Mouse (Mus musculus) midbrain, embryonic 14.5 days (tissue): ENCODE measurements around the gene Cit. TPM values are rescaled to one million over a fixed set of nuclear protein-coding genes. Genes with fewer than 3 reads are reported as not detected.

Experiments
- ATAC-seq: fragments of 200-750 bp; cut with Nextera tagmentation; 2 replicates; pipeline ENCODE4 v1.8.0; 2017; ENCODE audit warnings: moderate number of reproducible peaks, moderate library complexity; ENCODE audit not compliant: low FRiP score, low TSS enrichment
- DNase-seq: peaks from one replicate; pipeline ENCODE4 v3.0.0-alpha.2; 2015
- H3K27ac ChIP-seq: fragments of 300-500 bp; sonication (generic); replicated peaks from 2 replicates; pipeline ENCODE4 v1.5.1; 2014; ENCODE audit warnings: mild to moderate bottlenecking, low read depth, low read length, moderate library complexity
- H3K27me3 ChIP-seq: fragments of 300-500 bp; sonication (generic); 2 replicates; pipeline ENCODE4 v1.6.1; 2014; ENCODE audit warnings: low read length, control low read depth, mixed read lengths; ENCODE audit not compliant: control insufficient read depth, insufficient read depth
- H3K36me3 ChIP-seq: fragments of 300-500 bp; sonication (generic); 2 replicates; pipeline ENCODE4 v1.6.1; 2014; ENCODE audit warnings: low read length, control low read depth; ENCODE audit not compliant: control insufficient read depth, insufficient read depth
- H3K4me1 ChIP-seq: fragments of 300-500 bp; sonication (generic); 2 replicates; pipeline ENCODE4 v1.6.1; 2014; ENCODE audit warnings: mild to moderate bottlenecking, antibody characterized with exemption, low read length, control low read depth; ENCODE audit not compliant: control insufficient read depth, insufficient read depth
- H3K4me2 ChIP-seq: fragments of 300-500 bp; sonication (generic); 2 replicates; pipeline ENCODE4 v1.6.1; 2014; ENCODE audit warnings: mild to moderate bottlenecking, low read length, moderate library complexity
- H3K4me3 ChIP-seq: fragments of 300-500 bp; sonication (generic); replicated peaks from 2 replicates; pipeline ENCODE4 v1.5.1; 2014; ENCODE audit warnings: low read depth, low read length
- H3K9ac ChIP-seq: fragments of 300-500 bp; sonication (generic); replicated peaks from 2 replicates; pipeline ENCODE4 v1.6.1; 2014; ENCODE audit warnings: mild to moderate bottlenecking, low read length, moderate library complexity
- H3K9me3 ChIP-seq: fragments of 300-500 bp; sonication (generic); 2 replicates; pipeline ENCODE4 v1.6.1; 2016; ENCODE audit warnings: low read length, control low read depth, mixed read lengths; ENCODE audit not compliant: control insufficient read depth
- WGBS: fragments of 180-500 bp; shearing (Covaris S2); extraction: QIAGEN DNeasy Blood & Tissue Kit; methylation state at CpG from one replicate; pipeline ENCODE4 v1.1.7; 2014; 5-methylcytosine and 5-hydroxymethylcytosine counted together
- polyA plus RNA-seq: library from polyadenylated mRNA; unstranded; fragments of >200 nt; fragmentation: Nextera tagmentation; extraction: Ambion mirVana; gene quantifications from 2 replicates; pipeline ENCODE4 v1.2.1, GENCODE M21; 2014

The Cit gene
- polyA plus RNA-seq, 1 experiment from 2014 or later, result 17.0 TPM

DNA sequence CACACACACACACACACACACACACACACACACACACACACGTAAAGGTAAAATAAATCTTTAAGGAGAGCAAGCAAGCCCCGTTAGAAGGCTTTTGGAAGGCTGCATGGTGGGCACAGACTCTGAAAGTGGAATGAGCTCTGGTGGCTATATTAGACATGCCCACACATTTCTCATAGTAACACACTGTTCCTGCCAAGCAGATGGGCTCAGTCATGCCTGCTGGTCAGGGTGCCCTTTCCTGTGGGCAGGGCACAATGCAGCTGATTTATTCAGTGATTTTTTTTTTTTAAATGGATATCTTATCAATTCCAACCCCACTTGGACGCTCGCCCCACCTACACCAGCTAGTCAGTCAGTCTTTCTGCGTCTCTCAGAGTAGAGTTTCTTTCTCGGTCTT, 109.0 kb downstream of the Cit start:
- 93% methylated on average over 6 of the region's 6 CpGs for WGBS
- Histone ChIP-seq H3K4me2 (no peak overlapping the region), H3K4me1 (no peaks in the 10 kb centered on the region), H3K27ac (no peak overlapping the region), H3K9me3 (no peaks in the 10 kb centered on the region), H3K9ac (no peak overlapping the region), H3K36me3 (peaks cover 33% of the 10 kb centered on the region), H3K4me3 (no peak overlapping the region), H3K27me3 (no peaks in the 10 kb centered on the region)
- ATAC-seq (no peak), DNase-seq (no peak)

DNA sequence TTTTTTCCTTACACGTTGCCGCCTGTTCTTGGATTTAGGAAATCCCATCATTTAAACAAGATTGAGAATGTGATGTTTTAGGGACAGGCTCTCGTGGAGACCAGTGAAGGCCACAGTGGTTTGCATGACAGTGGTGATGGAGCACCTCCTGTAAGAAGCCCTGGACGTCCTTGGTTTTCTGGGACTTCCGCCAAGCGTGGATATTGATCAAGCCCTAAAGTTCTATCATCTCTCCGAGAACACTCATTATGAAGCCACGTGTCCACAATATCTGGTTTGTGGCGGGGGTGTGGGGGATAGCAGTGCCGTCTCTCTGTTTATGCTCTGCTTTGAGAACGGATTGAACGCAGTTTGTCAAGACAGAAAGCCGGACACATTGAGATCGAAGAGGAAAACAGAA, 109.5 kb downstream of the Cit start:
- Histone ChIP-seq H3K4me1 (no peaks in the 10 kb centered on the region), H3K27ac (no peak overlapping the region), H3K36me3 (peaks cover 33% of the 10 kb centered on the region), H3K4me3 (no peak overlapping the region), H3K4me2 (no peak overlapping the region), H3K9me3 (no peaks in the 10 kb centered on the region), H3K9ac (no peak overlapping the region), H3K27me3 (no peaks in the 10 kb centered on the region)
- ATAC-seq, result no peak
- no peak for DNase-seq
- 95% methylated on average over 14 of the region's 14 CpGs for WGBS

DNA sequence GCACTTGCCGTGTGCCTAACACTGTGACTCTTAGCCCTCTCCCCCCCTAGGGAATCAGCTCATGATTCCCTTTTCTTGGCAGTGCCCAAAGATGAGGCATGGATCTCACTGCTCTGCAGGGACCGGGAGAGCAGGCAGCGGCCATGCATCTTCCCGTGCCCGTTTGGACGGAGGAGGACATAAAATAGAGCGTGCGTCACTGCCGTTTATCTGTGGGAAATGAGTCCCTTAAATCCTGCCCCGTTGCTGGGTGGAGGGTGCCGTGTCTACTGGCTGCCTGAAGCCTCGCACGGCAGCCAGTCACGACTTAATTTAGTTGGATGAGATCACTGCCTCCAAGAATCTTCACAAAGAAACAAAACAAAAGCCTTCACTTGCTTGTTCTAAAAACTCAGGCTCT, 110.1 kb downstream of the Cit start:
- ATAC-seq, result no peak
- H3K27me3 ChIP-seq, result no peaks in the 10 kb centered on the region
- DNase-seq, result no peak
- no peak overlapping the region for H3K4me2 ChIP-seq
- H3K4me3 ChIP-seq, result no peak overlapping the region
- peaks cover 33% of the 10 kb centered on the region for H3K36me3 ChIP-seq
- H3K27ac ChIP-seq, result no peak overlapping the region
- 89% methylated on average over 14 of the region's 14 CpGs for WGBS
- no peaks in the 10 kb centered on the region for H3K9me3 ChIP-seq
- H3K4me1 ChIP-seq, result no peaks in the 10 kb centered on the region
- H3K9ac ChIP-seq, result no peak overlapping the region

DNA sequence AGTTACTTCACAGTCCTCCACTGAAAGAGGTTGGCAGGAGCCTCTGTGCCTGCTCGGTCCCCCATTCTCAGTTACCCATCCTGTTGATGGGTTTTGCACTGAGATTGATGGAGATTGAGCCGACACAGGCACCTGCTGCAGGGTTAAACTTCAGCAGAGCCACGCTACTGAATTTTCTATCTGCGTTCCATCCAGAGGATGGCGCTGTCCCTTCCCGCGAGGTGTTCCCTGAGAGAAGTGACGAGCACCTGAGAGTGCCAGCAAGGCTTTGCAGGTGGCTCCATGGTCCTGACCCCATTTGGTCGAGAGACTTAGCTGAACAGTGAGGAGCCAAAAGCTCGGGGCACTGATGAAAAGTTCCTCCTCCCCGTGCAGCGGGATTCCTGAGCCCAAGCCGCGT, 111.0 kb downstream of the Cit start:
- Histone ChIP-seq H3K9me3 (no peaks in the 10 kb centered on the region), H3K4me2 (no peak overlapping the region), H3K9ac (no peak overlapping the region), H3K36me3 (peaks cover 31% of the 10 kb centered on the region), H3K4me3 (no peak overlapping the region), H3K27ac (no peak overlapping the region), H3K27me3 (no peaks in the 10 kb centered on the region), H3K4me1 (no peaks in the 10 kb centered on the region)
- no peak for ATAC-seq
- WGBS, result 98% methylated on average over 14 of the region's 14 CpGs
- no peak for DNase-seq

DNA sequence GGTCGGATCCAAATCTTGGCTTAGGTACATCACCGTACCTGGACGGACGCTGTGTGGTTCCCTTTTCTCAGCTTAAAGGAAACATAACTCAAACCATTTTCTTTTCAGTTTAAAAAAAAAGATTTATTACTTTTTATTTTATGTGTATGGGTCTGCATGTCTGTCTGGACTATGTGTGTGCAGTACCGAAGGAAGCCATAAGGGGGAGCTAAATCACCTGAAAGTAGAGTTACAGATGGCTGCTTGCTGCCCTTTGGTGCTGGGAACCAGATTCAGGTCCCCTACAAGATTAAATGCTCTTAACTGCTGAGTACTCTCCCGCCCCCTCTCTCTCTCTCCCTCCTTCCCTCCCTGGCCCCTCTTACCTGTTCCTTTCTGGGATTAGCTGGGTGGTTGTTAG, 112.1 kb downstream of the Cit start:
- no peak for ATAC-seq
- Histone ChIP-seq H3K9ac (no peak overlapping the region), H3K4me1 (no peaks in the 10 kb centered on the region), H3K36me3 (peaks cover 26% of the 10 kb centered on the region), H3K4me2 (no peak overlapping the region), H3K27me3 (no peaks in the 10 kb centered on the region), H3K9me3 (no peaks in the 10 kb centered on the region), H3K4me3 (no peak overlapping the region), H3K27ac (no peak overlapping the region)
- WGBS, result 98% methylated on average over 6 of the region's 6 CpGs
- DNase-seq, result no peak

DNA sequence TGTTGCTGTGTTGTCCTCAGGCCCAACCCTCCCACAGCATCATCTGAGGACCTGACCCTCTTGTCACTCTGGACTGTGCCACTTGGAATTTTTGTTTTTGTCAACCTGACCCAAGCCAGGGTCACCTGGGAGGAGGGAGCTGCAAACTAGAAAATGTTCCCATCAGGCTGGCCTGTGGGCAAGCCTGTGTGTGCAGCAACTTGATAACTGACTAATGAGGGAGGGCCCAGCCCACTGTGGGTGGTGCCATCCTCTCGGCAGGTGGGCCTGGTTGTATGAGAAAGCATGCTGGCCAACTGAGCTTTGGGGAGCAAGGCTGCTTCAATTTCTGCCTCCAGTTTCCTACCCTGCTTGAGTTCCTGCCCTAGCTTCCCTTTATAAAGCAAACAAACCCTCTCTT, 113.3 kb downstream of the Cit start:
- ATAC-seq (no peak), DNase-seq (no peak)
- no peaks in the 10 kb centered on the region for H3K27me3 ChIP-seq
- peaks cover 19% of the 10 kb centered on the region for H3K36me3 ChIP-seq
- no peak overlapping the region for H3K4me3 ChIP-seq
- no peak overlapping the region for H3K27ac ChIP-seq
- no peaks in the 10 kb centered on the region for H3K9me3 ChIP-seq
- H3K4me2 ChIP-seq, result no peak overlapping the region
- no peaks in the 10 kb centered on the region for H3K4me1 ChIP-seq
- 84% methylated on average over 1 of the region's 1 CpGs for WGBS
- H3K9ac ChIP-seq, result no peak overlapping the region

DNA sequence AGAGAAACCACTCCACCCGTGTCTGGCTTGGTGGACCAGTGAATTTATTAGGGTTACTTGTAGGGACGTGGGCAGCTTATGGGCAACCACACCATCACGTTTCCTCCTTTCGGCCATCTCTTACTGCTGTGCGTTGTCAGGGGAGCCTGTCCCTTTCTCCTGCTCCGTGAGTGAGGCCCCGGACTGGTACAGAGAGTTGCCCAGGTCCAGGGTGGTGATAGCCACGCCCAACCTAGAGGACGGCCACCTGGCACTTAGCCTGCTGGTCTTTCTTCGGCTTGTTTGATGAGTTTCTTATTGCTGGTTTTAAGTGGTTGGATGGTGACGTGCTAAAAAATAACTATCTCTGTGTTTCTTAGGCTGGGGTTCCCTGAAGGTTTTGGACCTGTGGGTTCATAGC, 113.7 kb downstream of the Cit start:
- H3K4me1 ChIP-seq, result no peaks in the 10 kb centered on the region
- no peak overlapping the region for H3K4me3 ChIP-seq
- H3K9ac ChIP-seq, result no peak overlapping the region
- H3K27ac ChIP-seq, result no peak overlapping the region
- no peaks in the 10 kb centered on the region for H3K9me3 ChIP-seq
- H3K36me3 ChIP-seq, result peaks cover 15% of the 10 kb centered on the region
- H3K27me3 ChIP-seq, result no peaks in the 10 kb centered on the region
- WGBS, result 95% methylated on average over 11 of the region's 11 CpGs
- H3K4me2 ChIP-seq, result no peak overlapping the region
- ATAC-seq (no peak), DNase-seq (no peak)

DNA sequence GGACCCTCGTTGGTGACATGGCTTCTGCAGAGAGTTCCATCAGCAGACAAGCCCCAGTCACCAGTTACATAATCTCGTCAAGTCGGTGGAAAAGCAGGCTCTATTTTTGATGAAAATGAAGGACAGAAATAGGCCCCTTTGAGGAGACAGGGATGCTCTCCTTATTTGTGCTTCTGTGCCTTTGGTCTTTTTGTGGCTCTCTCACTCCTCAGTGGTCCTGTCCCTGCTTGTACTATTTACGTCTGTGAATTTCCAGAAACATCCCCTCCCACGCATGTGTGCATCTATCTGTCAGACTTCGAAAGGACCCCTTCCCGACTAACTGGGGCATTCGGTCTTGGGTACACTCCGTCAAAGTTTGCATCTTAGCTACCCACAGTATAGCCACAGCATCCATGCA, 116.7 kb downstream of the Cit start:
- no peak for ATAC-seq
- Histone ChIP-seq H3K4me3 (no peak overlapping the region), H3K36me3 (0 out of 2 replicates have a peak, but pooled peaks cover 3% of the 10 kb centered on the region), H3K27me3 (no peaks in the 10 kb centered on the region), H3K4me1 (no peaks in the 10 kb centered on the region), H3K27ac (no peak overlapping the region), H3K4me2 (no peak overlapping the region), H3K9me3 (no peaks in the 10 kb centered on the region), H3K9ac (no peak overlapping the region)
- DNase-seq, result no peak
- 90% methylated on average over 9 of the region's 9 CpGs for WGBS

DNA sequence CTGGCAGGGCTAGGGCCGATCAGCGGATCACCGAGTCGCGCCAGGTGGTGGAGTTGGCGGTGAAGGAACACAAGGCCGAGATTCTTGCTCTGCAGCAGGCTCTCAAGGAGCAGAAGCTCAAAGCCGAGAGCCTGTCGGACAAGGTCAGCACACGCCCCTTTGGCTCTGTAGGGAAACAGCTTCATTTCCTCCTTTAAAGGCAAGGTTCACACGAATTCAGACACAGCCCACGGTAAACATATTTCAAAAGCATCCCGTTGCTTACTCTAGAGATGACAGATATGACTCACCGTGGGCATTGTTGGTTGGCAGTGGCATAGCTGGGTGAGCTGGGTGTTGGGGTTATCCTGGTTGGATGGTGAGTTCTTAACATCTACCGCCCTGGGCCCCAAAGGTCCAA, 126.2 kb downstream of the Cit start:
- no peak overlapping the region for H3K4me2 ChIP-seq
- no peaks in the 10 kb centered on the region for H3K4me1 ChIP-seq
- no peak for ATAC-seq
- no peak for DNase-seq
- 93% methylated on average over 15 of the region's 15 CpGs for WGBS
- H3K27ac ChIP-seq, result no peak overlapping the region
- H3K9me3 ChIP-seq, result no peaks in the 10 kb centered on the region
- H3K27me3 ChIP-seq, result no peaks in the 10 kb centered on the region
- H3K4me3 ChIP-seq, result no peak overlapping the region
- H3K9ac ChIP-seq, result no peak overlapping the region
- peaks cover 25% of the 10 kb centered on the region for H3K36me3 ChIP-seq
